Mouse (Mus musculus) thymus, adult 18-20 months (tissue): Measurements from ENCODE around the gene Morc2a.

Experiments
- DNase-seq, 2 experiments: peaks; one replicate each; pipeline ENCODE4 v3.0.0; 2022; ENCODE audit warnings: mixed read lengths in 2 of 2

Morc2a gene

GRCm38 (mm10) chr11:3684723-3685430 is 35.9 kb downstream of the Morc2a start:
- no peak for DNase-seq

- no peak for DNase-seq
Observed at GRCm38 (mm10) chr11:3685431-3685830, 36.4 kb downstream of the Morc2a start.

GRCm38 (mm10) chr11:3686318-3686717 is 37.3 kb downstream of the Morc2a start:
- no peak for DNase-seq

- DNase-seq: no peak
Observed at GRCm38 (mm10) chr11:3686885-3687284, 37.9 kb downstream of the Morc2a start.

- no peak for DNase-seq
Observed at GRCm38 (mm10) chr11:3691746-3692145, 42.8 kb downstream of the Morc2a start.

DNA sequence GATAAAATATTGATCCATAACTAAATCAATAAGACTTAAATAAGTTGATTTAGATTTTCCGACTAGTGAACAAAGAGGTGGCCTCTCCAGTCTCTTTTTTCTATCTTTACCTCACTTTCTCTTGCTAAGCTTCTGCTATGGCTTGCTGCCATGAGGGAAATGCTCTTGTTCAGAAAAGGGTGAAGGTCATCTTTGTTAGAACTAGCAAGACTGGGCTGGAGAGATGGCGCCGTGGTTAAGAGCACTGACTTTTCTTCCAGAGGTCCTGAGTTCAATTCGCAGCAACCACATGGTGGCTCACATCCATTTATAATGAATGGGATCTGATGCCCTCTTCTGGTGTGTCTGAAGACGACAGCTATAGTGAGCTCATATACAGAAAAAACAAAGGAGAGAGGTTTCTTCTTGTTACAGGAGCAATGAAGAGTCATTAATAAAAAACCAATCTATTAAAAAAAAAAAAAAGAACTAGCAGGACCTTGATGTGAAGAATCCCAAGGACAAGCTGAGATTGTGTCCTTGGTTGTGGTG is 47.2 kb downstream of the Morc2a start:
- no peak for DNase-seq

GRCm38 (mm10) chr11:3697441-3697840 is 48.5 kb downstream of the Morc2a start:
- no peak for DNase-seq

GRCm38 (mm10) chr11:3703089-3703992 is 54.4 kb downstream of the Morc2a start:
- no peak for DNase-seq

DNA sequence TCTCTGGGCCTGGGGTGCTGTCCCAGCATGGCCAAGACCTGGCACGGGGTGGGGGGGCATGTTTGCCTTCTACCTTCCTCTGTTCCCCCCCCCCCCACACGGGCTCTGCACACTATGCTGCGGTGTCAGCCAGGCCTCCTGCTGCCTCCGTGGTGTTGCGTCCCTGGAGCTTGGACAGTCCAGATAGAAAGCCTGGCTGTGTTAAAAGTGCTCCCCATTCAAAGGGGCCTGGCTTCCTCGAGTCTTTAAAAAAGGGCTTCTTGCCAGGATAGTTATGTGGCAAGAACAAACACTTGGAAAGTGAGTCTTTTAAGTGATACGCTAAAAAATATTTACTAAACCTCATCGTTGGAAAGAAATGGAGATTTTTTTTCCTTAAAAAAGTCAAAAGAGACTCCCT is 55.4 kb downstream of the Morc2a start:
- no peak for DNase-seq

DNA sequence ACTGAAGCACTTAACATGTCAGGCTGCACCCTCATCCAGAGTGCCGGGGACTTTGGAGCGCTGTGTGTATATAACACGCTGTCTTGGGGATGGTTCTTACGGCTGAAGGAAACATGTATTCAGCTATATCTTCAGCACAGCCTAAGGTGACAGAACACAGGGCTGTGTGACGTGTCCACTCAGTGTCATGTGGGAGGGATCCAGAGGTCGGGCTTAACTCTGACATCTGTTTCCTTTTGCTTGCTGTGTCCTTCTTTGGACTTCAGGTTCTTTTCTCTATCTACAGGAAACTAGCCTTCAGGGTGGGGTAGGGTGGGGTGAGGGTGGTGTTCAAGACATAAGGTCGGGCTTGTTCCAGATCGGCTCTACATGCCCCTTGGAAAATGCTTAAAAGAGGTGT is 58.1 kb downstream of the Morc2a start:
- no peak for DNase-seq

DNA sequence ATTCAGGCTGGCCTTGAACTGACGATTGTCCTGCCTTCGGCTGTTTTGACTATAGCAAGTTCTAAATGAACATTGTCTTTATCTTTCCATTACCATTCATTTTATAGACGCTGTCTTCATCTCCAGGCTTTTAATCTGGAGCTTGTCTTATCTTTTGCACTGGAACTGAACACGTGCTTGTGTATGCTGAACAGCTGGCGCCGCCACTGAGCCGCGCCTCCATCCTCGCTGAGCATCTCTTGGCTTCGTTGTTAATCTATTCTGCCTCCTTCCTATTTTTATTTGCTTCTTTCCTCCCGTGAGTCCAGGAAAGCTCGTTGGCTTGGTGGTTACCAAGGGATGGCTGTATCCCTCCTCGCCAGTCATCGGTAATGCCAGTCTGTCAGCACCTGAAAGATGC is 61.2 kb downstream of the Morc2a start:
- no peak for DNase-seq

DNA sequence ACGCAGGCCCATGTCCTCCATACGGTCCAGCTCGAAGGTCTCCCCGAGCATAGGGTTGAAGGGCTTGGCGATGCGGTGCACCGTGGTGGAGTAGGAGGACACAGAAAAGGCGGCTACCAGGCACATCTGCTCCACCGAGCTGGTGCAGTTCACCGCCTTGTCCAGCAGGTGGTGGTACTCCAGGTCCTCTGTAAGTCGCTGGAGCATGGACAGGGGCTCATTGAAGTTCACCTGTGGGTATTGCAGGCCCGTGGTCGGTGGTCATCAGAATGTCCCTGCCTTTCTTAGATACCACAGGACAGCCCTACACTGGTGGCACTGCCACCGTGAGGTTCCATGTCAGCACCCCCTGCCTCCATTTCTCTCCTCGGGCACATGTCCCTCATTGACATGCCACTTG is 65.5 kb downstream of the Morc2a start:
- peak; percentile 14 to 27 for DNase-seq

- no peak for DNase-seq
Observed at GRCm38 (mm10) chr11:3716662-3717061, 67.7 kb downstream of the Morc2a start.

GRCm38 (mm10) chr11:3722036-3722435 is 73.0 kb downstream of the Morc2a start:
- no peak for DNase-seq

GRCm38 (mm10) chr11:3722861-3723260 is 73.9 kb downstream of the Morc2a start:
- DNase-seq: no peak

GRCm38 (mm10) chr11:3723910-3724309 is 74.9 kb downstream of the Morc2a start:
- DNase-seq: no peak

GRCm38 (mm10) chr11:3724726-3725125 is 75.7 kb downstream of the Morc2a start:
- DNase-seq: no peak

DNA sequence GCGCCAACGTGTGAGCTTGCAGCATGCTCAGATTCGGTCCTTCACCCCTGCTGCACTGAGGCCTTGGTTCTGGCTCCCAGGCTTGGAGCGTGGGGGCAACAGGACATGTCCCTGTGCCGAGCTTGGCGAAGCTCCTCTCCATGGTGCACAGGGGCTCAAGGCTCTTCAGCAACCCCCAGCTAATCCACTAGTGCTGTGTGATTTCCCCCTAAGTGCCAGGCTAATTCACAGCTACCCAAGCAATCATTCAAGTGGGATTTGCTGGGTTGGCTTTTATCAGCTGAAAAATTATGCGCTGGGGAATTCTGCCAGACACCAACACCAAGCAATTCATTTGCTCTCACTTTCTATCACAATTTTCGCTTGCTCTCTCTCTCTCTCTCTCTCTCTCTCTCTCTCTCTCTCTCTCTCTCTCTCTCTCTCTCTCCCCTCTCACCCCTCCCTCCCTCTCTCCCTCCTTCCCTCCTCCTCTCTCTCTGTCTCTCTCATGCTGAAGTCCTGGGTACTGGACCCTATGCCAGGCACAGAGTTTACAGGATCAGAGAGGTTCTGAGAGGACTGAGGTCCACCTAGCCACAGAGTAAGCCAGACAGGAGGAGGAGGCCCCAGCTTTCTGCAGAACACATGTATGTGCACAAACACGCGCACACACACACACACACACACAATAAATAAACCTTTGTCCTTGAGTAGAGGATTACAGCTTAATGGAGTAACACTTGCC is 76.5 kb downstream of the Morc2a start:
- DNase-seq: no peak

DNA sequence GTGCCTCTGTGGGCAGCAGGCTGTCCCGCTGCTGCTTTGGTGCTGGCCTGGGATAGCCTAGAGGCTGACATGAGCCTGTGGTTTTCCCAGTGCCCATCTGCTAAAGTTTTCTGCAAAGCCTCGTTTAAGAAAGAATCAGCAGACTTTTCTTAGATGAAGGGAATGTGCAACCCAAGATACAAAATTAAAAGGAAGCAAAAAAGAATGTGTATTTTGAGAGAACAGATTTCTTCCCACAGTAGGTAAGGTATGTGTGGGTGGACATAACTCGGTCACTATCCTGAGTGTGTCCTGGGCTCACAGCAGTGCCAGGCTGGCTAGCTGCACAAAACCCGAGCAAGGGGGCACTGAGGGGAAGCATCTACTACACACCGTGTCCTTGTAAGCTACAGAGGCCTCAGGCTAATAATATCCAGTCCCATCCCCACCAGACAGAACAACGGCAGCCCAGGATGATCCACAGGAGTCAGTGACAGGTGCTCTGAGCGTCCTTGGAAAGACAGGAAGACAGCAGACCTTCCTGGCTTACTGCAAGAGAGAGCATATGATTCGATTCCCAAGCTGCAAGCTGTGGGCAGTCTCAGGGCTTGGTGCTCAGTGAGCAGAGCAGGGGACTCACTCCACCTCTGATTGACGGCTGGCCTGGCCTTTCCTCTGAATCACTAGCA is 78.6 kb downstream of the Morc2a start:
- DNase-seq: no peak

DNA sequence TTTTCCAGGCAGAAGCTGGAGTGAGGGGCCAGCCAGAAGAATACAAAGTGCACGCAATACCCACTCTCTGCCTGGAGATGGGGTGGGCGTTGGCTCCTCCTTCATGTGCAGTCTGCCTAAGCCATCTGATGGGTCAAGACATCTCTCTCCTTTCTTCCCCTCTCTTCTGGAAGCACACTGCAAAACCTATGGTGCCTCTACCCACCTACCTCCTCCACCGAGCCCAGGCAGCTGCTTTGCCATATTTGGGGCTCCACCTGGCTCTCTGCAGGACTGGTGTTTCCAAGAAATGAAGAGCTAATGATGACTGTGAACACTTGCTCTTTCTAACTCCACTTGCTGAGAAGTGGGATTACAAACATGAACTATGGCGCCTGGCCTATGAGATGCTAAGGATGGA is 82.5 kb downstream of the Morc2a start:
- DNase-seq: no peak

DNA sequence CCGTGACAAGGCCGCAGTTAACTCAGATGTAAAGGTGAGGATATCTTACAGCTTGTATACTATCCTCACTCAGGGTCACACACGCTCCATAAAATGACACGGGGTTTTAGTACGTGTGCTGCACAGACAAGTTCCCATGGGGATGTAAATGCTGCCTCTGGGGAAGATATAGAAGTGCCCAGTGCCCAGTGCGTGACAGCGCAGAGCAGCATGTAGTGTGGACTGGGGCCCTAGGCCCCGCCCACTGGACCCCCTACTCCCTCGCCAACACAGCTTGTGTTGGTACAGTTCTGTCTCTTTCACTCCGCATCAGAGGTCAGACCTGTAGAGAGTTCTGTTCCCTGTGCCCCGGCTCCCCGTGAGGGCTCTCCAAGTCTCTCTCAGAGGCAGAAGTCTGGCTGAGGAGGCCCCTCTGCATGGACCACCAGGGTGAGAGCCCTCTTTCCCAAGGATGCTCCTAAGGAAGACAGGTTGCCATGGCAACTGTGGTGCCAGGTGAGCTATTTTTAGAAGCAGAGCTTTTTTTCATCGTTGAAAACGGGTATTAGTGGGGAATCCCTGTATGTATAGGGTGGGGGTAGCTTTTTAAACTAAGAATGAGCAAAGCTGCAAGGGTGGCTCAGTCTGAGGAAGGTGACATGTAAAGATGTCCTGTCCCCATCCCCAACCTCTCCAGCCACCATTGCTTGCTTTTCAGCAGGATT is 85.1 kb downstream of the Morc2a start:
- no peak for DNase-seq

- no peak for DNase-seq
Observed at GRCm38 (mm10) chr11:3735715-3736114, 86.7 kb downstream of the Morc2a start.
